Mouse (Mus musculus): ENCODE measurements at regions not wholly inside any gene's neighbourhood (a gene's known extent, or its start where the extent isn't known, plus 50 kb on each side); places are given as distances from the start of the nearest gene placed in this dataset.

DNA sequence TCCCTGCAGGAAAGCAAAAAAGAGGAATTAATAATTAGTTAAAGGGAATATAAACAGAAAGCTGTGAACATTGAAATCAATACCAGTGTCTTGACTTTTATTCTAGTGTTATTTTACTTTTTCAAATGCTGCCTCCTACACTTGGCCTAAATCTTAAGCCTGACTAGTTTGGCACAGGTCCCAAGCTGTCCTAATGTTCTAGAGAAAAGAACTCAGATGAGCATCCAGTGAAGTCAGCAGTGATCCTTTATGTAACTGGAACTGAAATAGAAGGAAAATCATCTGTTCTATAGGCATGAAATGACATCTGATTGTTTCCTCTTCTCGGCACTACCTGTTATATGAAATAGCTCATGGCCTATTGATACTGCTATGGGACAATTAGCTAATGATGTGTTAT, 586.3 kb upstream of the Gria3 start:
- peak; percentile 7 to 12 for DNase-seq (ENCODE audit: low spot score in 2 of 2)
